Mouse (Mus musculus): Measurements from ENCODE around the gene Mtmr12.

The Mtmr12 gene

GRCm38 (mm10) chr15:12321788-12322621, 117.2 kb downstream of the Mtmr12 start, which contains the start of gene 1810049J17Rik:
Gene 1810049J17Rik (minus strand): TSS chr15:12321899.
- DNase-seq (ENCODE audit: low spot score), result peak; percentile 61

DNA sequence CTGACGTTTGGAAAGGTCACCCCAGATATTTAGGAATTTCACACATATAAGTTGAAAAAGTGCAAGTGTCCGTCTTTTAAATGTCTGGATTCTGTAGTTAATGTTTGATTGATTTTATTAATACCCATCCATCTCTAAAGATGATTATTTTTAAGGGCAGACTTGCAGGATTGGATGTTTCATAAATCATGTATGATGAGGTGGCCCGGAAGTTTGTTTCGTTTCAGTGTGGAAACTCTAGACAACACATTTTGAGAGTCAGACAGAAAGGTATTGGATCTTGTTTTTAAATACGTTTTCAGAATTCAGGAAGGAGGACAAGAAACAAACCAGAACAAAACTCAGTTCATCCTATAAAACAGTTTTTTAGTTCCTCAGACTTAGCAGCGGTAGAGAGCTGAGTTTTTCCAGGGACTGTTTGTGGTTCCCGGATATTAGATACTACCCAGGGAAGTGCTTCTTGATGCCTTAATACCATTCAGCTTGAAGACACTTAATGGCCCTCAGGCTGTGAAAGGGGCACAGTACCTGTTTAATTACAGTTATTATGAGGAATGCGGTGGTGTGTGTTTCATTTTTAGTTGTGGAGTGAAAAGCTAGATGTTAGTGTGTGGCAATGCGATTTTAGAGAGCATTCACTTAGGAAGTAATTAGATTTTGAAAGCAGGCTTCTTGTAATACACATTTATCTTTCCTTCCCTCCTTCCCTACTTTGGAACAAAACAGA, 118.0 kb downstream of the Mtmr12 start:
- DNase-seq (ENCODE audit: low spot score), result no peak
